23 mouse cellular contexts compared by ENCODE assay signal in genomic region chr6:89658342-89658741, GRCm38 (mm10). TPM values are rescaled to one million over a fixed set of nuclear protein-coding genes. Genes with fewer than 3 reads are reported as not detected.
"Had no signal": no experiment of that assay in that cellular context is flagged by ENCODE, and none has a peak within 500 bp of the region (broad histone marks: within the 10 kb centered on the region; RNA-seq: fewer than 3 reads in every experiment).

No protein-coding gene starts in this region.

- H3K27me3 ChIP-seq: stomach, embryonic 15.5 days had no signal

- H3K4me3 ChIP-seq: left cerebral cortex, adult 2 months; limb, embryonic 10.5 days; megakaryocyte, embryonic 14.5 days; stomach, embryonic 15.5 days had no signal

- H3K27ac ChIP-seq: left cerebral cortex, adult 2 months; limb, embryonic 10.5 days; macrophage; stomach, embryonic 15.5 days had no signal

- H3K4me2 ChIP-seq: liver, embryonic 11.5 days; midbrain, embryonic 11.5 days; stomach, embryonic 15.5 days had no signal

- DNase-seq: kidney, adult 8-10 months; kidney, postnatal 4 days; lung, postnatal 10 days; right cerebral cortex, postnatal 14 days; thymus, postnatal 36 days had no signal

- H3K36me3 ChIP-seq: stomach, embryonic 15.5 days had no signal

- ATAC-seq: intestine, embryonic 16.5 days; midbrain, embryonic 16.5 days had no signal

- H3K9ac ChIP-seq: stomach, embryonic 15.5 days had no signal

- H3K9me3 ChIP-seq: limb, embryonic 10.5 days; megakaryocyte, embryonic 14.5 days; stomach, embryonic 15.5 days had no signal

- H3K4me1 ChIP-seq: limb, embryonic 10.5 days; stomach, embryonic 15.5 days had no signal

RNA-seq across cellular contexts. Expression of gene Vmn1r40, which starts 49.0 kb away (rescaled TPM):
- total RNA-seq: layer of hippocampus, adult 8-10 months; layer of hippocampus, postnatal 25 days; left cerebral cortex, adult 2 months; left cerebral cortex, postnatal 14 days had no signal
- polyA plus RNA-seq: intestine, embryonic 16.5 days; kidney, embryonic 16.5 days; limb, embryonic 10.5 days; limb, embryonic 14.5 days; liver, embryonic 11.5 days; liver, embryonic 16.5 days; macrophage; midbrain, embryonic 11.5 days; midbrain, embryonic 16.5 days; neural tube, embryonic 14.5 days; spleen, adult 2 months; stomach, embryonic 15.5 days; thymus, postnatal 0 days had no signal
